Comparison of ENCODE assay signal across 13 mouse cellular contexts in genomic region chr8:3600401-3600800, GRCm38 (mm10). TPM values are rescaled to one million over a fixed set of nuclear protein-coding genes. Genes with fewer than 3 reads are reported as not detected.
DNase-seq lines count a peak whose midpoint lies in the region; ATAC-seq lines count a peak whose summit lies in the region.
"Had no signal": no experiment of that assay in that cellular context is flagged by ENCODE, and none has a peak within 500 bp of the region (broad histone marks: within the 10 kb centered on the region; RNA-seq: fewer than 3 reads in every experiment).

No protein-coding gene starts in this region.

- no peaks in the 10 kb centered on the region for H3K9me3 ChIP-seq in midbrain, embryonic 11.5 days (ENCODE audit: control insufficient read depth, low read length)
- H3K9me3 ChIP-seq in forebrain, embryonic 16.5 days (ENCODE audit: control insufficient read depth, low read length), result no peaks in the 10 kb centered on the region
- H3K9me3 ChIP-seq: liver, embryonic 15.5 days had no signal

- DNase-seq in cerebellum, postnatal 10 days, result peak; percentile 38 to 49
- DNase-seq in cerebellum, postnatal 25 days, result no peak
- peak; percentile 62 for DNase-seq in 3134 (ENCODE audit: extremely low read depth, insufficient read length, low spot score)
- peak; percentile 65 for DNase-seq in gastrocnemius, postnatal 14 days
- peak; percentile 60 to 65 for DNase-seq in heart, postnatal 36 days
- no peak for DNase-seq in midbrain, embryonic 11.5 days (ENCODE audit: low spot score, missing footprints)
- no peak for DNase-seq in B cell, adult 2 months

- 91% methylated on average over 6 of the region's 6 CpGs for WGBS in midbrain, embryonic 11.5 days
- 87% methylated on average over 6 of the region's 6 CpGs for WGBS in forebrain, embryonic 16.5 days

- H3K27ac ChIP-seq in midbrain, embryonic 11.5 days (ENCODE audit: low read depth, low read length), result no peak overlapping the region
- H3K27ac ChIP-seq in forebrain, embryonic 16.5 days (ENCODE audit: low read length), result no peak overlapping the region
- H3K27ac ChIP-seq: liver, embryonic 15.5 days had no signal

- no peak overlapping the region for H3K9ac ChIP-seq in midbrain, embryonic 11.5 days (ENCODE audit: low read length)
- no peak overlapping the region for H3K9ac ChIP-seq in forebrain, embryonic 16.5 days (replicated peaks; ENCODE audit: low read depth, low read length)
- H3K9ac ChIP-seq: liver, embryonic 15.5 days had no signal

- no peak for ATAC-seq in midbrain, embryonic 11.5 days (ENCODE audit: low FRiP score)
- no peak for ATAC-seq in forebrain, embryonic 16.5 days

- H3K4me1 ChIP-seq in midbrain, embryonic 11.5 days (ENCODE audit: control insufficient read depth, insufficient read depth, low read length), result no peaks in the 10 kb centered on the region
- H3K4me1 ChIP-seq in forebrain, embryonic 16.5 days (replicated peaks; ENCODE audit: control insufficient read depth, insufficient read depth, low read length), result no peaks in the 10 kb centered on the region
- H3K4me1 ChIP-seq: liver, embryonic 15.5 days had no signal

- peaks cover 7% of the 10 kb centered on the region for H3K36me3 ChIP-seq in midbrain, embryonic 11.5 days (ENCODE audit: control insufficient read depth, insufficient read depth, low read length)
- H3K36me3 ChIP-seq in forebrain, embryonic 16.5 days (ENCODE audit: control insufficient read depth, insufficient read depth), result peaks cover 37% of the 10 kb centered on the region

- H3K4me3 ChIP-seq in midbrain, embryonic 11.5 days (ENCODE audit: low read depth, low read length), result no peak overlapping the region
- H3K4me3 ChIP-seq in forebrain, embryonic 16.5 days (replicated peaks; ENCODE audit: low read length), result no peak overlapping the region
- H3K4me3 ChIP-seq: erythroblast, embryonic 14.5 days; liver, embryonic 15.5 days had no signal

- H3K4me2 ChIP-seq in midbrain, embryonic 11.5 days, result no peak overlapping the region
- no peak overlapping the region for H3K4me2 ChIP-seq in forebrain, embryonic 16.5 days (ENCODE audit: low read length)
- H3K4me2 ChIP-seq: liver, embryonic 15.5 days had no signal

- intact Hi-C loops in gastrocnemius, postnatal 14 days (cut with DNase I; ENCODE audit: low total_unique reads), result no loop called here
- intact Hi-C loops in heart, postnatal 36 days (cut with DNase I), result no loop called here

- no peaks in the 10 kb centered on the region for H3K27me3 ChIP-seq in midbrain, embryonic 11.5 days (ENCODE audit: control insufficient read depth, insufficient read depth, low read length)
- no peaks in the 10 kb centered on the region for H3K27me3 ChIP-seq in forebrain, embryonic 16.5 days (replicated peaks; ENCODE audit: control insufficient read depth, insufficient read depth, low read length)
- H3K27me3 ChIP-seq: liver, embryonic 15.5 days had no signal

RNA-seq across cellular contexts. Expression of gene Camsap3, which starts 13.3 kb away (rescaled TPM):
- under 1 TPM; 0.55 to 0.78 TPM for total RNA-seq in gastrocnemius, postnatal 14 days (2021)
- 1 to 10 TPM; 1.1 to 1.4 TPM for total RNA-seq in heart, postnatal 36 days (2021)
- 11.3 and 11.9 TPM in 2 replicates for polyA plus RNA-seq in midbrain, embryonic 11.5 days (2014; fragmentation: Nextera tagmentation; extraction: Ambion mirVana)
- 38.1 and 39.3 TPM in 2 replicates for polyA plus RNA-seq in forebrain, embryonic 16.5 days (2015; fragmentation: Nextera tagmentation; extraction: Ambion mirVana)

RNA-seq across cellular contexts. Expression of gene Xab2, which starts 20.7 kb away (rescaled TPM):
- 10 to 100 TPM; 11.0 to 12.5 TPM for total RNA-seq in gastrocnemius, postnatal 14 days (2021)
- 10 to 100 TPM; 17.1 to 17.5 TPM for total RNA-seq in heart, postnatal 36 days (2021)
- polyA plus RNA-seq in midbrain, embryonic 11.5 days (2014; fragmentation: Nextera tagmentation; extraction: Ambion mirVana), result 58.6 and 63.8 TPM in 2 replicates
- polyA plus RNA-seq in forebrain, embryonic 16.5 days (2015; fragmentation: Nextera tagmentation; extraction: Ambion mirVana), result 69.3 and 71.2 TPM in 2 replicates

RNA-seq across cellular contexts. Expression of gene Pet100, which starts 20.9 kb away (rescaled TPM):
- total RNA-seq in gastrocnemius, postnatal 14 days (2021), result 10 to 100 TPM; 78.8 to 79.7 TPM
- total RNA-seq in heart, postnatal 36 days (2021), result 10 to 100 TPM; 77.5 to 81.7 TPM
- 96.9 and 113 TPM in 2 replicates for polyA plus RNA-seq in midbrain, embryonic 11.5 days (2014; fragmentation: Nextera tagmentation; extraction: Ambion mirVana)
- polyA plus RNA-seq in forebrain, embryonic 16.5 days (2015; fragmentation: Nextera tagmentation; extraction: Ambion mirVana), result 79.0 and 83.6 TPM in 2 replicates

RNA-seq across cellular contexts. Expression of gene Pcp2, which starts 24.9 kb away (rescaled TPM):
- under 1 TPM in 1 of 2 experiments, not detected in 1; 0.51 TPM for total RNA-seq in gastrocnemius, postnatal 14 days (2021)
- not detected for total RNA-seq in heart, postnatal 36 days (2021)
- polyA plus RNA-seq in midbrain, embryonic 11.5 days (2014; fragmentation: Nextera tagmentation; extraction: Ambion mirVana), result 0.23 TPM in 1 of 2 replicates, not detected in the other
- polyA plus RNA-seq in forebrain, embryonic 16.5 days (2015; fragmentation: Nextera tagmentation; extraction: Ambion mirVana), result 0.41 and 0.98 TPM in 2 replicates
- total RNA-seq: common myeloid progenitor, adult 5-6 weeks; hematopoietic stem cell, adult 5-6 weeks; left cerebral cortex, postnatal 10 days had no signal
- polyA plus RNA-seq: erythroblast, embryonic 14.5 days had no signal

RNA-seq across cellular contexts. Expression of gene Stxbp2, which starts 30.4 kb away (rescaled TPM):
- 1 to 10 TPM; 1.6 to 3.8 TPM for total RNA-seq in gastrocnemius, postnatal 14 days (2021)
- total RNA-seq in heart, postnatal 36 days (2021), result 1 to 10 TPM; 4.4 to 6.4 TPM
- polyA plus RNA-seq in midbrain, embryonic 11.5 days (2014; fragmentation: Nextera tagmentation; extraction: Ambion mirVana), result 16.7 and 18.1 TPM in 2 replicates
- polyA plus RNA-seq in forebrain, embryonic 16.5 days (2015; fragmentation: Nextera tagmentation; extraction: Ambion mirVana), result 49.6 and 85.0 TPM in 2 replicates

Comparison
In these comparisons a context has a peak if more than half of its experiments do, and no peak if none do; other contexts are left out.
1. DNase-seq: peak in cerebellum, postnatal 10 days (2 of 2), 3134 (single experiment), gastrocnemius, postnatal 14 days (single experiment) and heart, postnatal 36 days (2 of 2); none in cerebellum, postnatal 25 days (0 of 2), midbrain, embryonic 11.5 days (single experiment) and B cell, adult 2 months (0 of 2).